Mouse (Mus musculus): ENCODE measurements at regions not wholly inside any gene's neighbourhood (a gene's known extent, or its start where the extent isn't known, plus 50 kb on each side); places are given as distances from the start of the nearest gene placed in this dataset.

DNA sequence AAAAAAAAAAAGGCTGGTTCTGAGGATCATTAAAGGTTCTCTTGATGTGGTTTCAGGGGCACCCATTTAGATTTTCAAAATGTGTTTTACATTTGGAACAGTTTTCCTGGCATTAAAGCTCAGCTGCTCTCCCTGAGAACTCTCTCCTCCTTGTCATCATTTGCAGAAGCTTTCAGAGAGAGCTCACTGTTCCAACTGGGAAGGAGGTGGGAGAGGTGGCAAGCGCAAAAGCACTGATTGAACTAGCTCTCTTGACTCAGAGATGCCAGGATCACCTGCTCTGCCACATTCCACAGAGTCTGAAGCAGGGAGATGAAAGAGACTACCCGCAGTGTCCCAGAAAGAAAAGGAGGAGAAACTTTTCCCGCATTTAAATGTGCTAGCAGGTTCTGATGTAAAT lies 220.5 kb upstream of the Gbe1 start:
- no peak for DNase-seq (ENCODE audit: low read depth, low spot score)

DNA sequence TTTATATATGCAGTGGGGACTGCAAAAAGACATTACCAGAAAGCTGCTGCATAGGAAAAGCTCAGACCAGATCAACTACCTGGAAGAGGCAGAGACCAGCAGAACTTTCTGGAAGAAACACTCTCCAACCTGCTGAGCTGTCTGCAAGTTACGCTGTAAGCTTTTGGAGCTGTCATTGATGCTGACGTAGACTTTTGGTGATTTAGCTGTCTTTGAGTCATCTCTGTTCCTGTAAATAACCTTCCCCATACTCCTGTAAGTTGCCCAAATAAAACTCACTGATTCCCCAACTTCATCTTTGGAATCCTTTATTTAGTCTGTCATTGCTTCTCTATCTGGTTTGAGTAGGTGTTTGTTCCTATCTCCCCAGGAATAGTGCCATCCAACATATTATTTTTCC lies 218.5 kb upstream of the Gbe1 start:
- no peak for DNase-seq (ENCODE audit: low read depth, low spot score)

DNA sequence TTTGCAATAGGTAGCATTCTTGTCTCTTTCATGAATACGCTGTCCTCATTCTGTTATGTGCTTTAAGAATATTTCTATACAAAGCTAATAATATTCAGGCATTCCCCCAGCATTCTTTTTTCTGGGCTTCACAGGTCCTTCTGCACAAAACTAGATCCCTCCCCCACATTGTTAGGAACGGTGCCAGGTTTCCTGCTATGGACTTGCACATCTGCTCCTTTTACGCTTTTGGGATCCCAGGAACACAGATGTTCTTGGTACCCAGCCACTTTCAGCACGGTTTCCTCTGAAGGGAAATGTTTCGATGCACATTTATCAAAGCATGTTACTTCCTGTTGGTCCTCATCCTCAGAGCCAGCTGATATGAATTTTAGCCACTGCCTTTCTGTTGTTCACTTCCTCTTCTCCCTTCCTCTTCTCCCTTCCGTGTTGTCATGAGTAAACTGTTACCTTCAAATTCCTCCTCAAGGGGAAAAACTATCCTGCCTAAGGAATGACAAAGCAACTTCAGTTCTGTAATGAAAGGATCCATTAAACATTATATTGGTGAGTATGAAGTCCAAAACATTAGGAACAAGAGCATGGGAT lies 209.9 kb upstream of the Gbe1 start:
- DNase-seq (ENCODE audit: low read depth, low spot score), result peak; percentile 20

DNA sequence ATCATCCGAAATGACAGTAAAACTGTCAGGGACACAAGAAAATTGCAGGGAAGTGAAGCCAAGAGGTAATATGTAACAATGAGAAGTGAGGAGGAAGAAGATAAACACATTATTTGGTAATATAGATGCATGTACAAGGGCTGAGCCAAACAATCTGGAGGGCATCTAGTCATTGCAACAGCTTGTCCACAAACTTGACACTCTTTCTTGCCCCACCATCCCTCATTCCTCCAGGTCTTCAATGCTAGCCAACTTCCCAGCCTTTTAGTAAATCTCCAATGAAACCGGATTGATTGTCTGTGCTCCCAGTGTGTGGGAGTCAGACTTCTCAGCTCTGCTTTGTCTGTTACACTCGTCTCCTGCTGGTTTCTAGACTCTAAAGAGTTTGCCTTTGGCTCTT lies 172.3 kb upstream of the Gbe1 start:
- DNase-seq (ENCODE audit: low read depth, low spot score), result no peak

DNA sequence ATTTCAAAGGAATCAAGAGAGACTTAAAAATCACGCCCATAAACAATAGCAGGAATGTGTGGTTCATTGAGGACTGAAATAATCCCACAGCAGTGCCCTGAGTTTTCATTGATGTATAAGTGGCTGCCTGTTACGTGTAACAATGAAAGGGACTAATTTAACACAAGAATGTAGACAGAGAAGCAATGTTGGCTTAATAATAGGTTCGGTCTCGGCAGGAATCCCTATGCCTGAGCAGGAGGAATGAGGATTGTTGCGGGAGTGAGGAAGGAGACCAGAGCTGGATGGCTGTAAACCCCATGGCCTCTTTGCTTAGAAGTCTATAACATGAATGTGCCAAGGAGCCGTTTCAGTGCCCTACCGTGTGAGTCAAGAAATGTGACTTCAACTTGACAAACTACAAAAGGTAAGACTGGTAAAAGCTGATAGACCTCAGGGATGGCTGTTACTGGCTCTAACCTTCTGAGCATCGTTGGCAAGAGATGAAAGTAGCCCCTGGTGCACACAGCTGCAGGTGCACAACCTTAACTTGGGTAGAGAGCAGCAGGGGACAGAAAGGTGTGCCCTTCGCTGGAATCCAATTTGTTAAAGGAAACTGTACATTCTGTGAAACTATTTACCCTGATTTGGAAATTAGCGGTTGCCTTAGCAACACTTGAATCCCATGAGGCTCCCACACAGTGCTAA lies 165.9 kb upstream of the Gbe1 start:
- DNase-seq (ENCODE audit: low read depth, low spot score), result no peak

DNA sequence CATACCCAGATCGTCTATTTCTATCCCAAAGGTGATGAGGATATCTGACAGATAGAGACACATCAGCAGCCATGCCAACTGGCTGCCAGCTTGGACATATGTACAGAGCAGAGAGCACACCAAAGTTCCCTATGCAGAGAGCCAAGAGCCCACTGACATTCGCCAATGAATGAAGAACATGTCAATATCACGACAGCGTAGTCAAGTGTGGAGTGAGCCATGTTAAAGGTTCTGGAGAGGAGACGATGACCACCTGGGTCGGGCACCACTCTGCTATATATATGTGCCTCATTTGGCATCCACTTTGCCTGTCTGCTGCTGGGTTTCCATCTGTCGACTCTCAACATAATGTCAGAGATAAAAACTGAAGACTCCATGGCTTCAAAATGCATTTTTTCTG lies 159.2 kb upstream of the Gbe1 start:
- DNase-seq (ENCODE audit: low read depth, low spot score), result no peak

DNA sequence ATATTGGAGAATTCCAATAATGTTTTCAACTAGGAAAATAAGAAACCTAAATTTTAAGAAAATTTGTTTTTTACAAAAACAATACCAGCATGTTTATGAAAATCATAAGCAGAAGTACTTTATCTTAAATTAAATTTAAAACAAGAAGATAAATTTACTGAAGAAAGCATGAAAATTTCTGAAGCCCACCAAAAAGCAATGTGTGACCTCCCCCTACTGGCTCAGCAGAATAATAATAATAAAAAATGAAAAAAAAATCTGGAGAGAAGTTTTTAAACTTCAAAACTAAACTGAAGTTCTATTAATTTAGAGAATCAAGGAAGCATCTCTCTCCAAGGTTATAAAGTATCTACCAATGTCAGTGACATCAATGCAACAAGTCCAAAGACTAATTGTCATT lies 153.2 kb upstream of the Gbe1 start:
- DNase-seq (ENCODE audit: low read depth, low spot score), result no peak

DNA sequence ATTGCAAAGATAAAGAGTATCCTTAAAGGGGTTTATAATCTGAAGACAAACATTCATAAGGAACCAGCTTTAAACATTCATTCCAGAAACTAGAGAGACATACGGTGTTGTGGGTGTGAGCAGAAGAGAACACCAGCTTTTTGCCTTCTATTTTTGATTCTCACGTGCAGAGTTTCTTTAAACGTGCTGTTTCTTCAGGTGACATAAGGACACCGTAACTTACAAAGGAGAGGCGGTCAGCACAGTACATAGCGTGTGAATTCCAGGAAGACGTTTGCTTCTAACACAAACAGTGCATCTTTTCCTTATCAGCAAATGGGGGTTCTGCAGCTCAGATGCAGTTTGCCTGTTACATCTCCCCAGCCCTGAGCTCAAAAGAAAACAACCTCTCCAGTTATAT lies 138.6 kb upstream of the Gbe1 start:
- no peak for DNase-seq (ENCODE audit: low read depth, low spot score)

DNA sequence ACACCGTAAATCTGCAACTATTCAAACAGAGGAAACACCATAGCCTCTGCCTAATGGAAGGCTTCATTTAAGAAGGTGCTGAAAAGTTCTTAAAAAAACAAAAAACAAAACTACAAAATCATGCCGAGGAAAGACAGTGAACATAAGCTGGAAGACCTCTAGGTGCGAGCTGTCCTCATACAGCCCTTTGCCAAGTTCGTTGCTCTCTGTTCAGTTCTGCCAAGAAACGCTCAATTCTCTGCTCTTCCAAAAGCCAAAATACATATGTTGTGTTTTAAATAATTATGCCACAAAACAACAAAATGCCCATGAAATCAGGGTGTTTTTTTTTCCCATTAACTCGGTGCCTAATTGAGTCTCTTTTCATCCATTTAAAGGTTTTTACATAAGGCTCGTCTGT lies 134.8 kb upstream of the Gbe1 start:
- DNase-seq (ENCODE audit: low read depth, low spot score), result no peak

DNA sequence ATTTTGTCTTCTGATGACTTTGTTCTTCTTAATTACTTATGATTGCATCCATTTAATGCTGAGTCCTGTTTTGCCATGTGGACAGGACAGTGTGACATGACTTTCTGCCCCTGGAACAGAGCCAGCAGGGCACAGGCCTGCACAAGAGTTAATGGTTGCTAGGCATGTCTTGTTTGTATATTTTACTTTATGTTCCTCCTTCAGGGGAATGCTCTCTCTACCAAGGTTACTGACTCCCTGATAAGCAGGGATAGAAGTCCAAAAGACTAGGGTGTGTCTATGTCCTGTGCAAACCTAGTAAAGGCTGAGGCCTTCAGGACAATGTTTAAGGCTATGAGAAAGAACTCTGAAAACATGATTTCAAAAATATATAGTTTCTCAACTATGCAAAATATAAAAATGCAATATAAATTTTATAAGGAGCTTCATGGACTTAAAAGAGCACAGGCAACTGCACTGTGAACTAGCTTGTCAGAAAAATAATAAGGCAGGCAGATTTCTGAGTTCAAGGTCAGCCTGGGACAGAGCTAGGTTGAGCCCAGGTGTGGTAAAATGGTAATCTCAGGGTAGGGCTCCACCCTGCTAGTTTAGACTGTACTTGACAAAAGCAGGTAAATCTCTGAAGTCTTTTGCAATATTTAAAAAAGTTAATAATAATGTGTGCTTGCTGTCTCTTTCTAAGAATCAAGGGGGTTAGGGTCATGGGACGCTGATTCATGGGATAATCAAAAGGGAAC lies 99.7 kb upstream of the Gbe1 start:
- no peak for DNase-seq (ENCODE audit: low read depth, low spot score)

DNA sequence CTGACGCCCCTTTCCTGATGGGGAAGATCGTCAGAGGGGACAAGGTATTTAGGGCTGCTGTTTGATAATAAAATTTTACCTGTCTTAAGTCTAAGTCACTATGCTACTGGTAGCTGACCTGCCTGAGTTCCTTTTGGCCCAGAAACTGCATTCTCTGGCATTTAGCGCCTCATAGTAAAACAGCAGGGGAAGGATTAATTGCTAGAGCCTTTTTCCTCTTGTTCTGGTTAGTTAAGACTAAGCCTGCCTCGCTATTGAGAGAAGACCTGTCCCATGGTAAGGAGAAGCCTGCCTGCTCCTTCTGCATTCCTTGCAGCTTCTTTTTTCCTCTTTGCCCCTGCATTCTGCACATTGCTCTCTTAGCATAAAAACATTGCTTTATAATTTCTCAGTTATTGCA lies 98.9 kb upstream of the Gbe1 start:
- DNase-seq (ENCODE audit: low read depth, low spot score), result no peak

DNA sequence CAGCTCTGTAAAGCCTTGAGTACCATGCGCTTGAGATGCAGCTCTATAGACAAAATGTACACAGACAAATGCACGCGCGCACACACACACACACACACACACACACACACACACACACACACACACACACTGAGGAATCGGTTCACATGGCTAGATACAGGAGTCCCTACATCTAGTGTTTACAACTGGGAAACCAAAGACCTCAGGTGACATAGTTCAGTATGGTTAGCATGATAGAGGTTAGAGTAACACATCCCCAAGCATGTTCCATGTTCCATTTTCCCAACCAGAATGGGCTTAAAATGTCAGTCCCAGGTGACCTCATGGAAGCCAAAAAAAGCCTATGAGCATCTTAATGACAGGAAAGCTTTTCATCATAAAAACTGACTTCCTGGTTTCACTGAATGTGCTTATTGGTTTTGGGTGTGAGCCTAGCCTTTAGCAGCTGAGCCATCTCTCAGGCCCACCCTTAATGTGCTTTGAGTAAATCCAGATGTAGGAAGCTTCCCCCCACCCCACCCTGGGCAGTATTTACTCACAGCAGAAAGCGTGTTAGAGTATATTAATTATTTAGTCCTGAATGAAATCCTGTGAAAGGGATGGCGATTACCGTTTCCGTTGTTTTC lies 86.0 kb upstream of the Gbe1 start:
- no peak for DNase-seq (ENCODE audit: low read depth, low spot score)

DNA sequence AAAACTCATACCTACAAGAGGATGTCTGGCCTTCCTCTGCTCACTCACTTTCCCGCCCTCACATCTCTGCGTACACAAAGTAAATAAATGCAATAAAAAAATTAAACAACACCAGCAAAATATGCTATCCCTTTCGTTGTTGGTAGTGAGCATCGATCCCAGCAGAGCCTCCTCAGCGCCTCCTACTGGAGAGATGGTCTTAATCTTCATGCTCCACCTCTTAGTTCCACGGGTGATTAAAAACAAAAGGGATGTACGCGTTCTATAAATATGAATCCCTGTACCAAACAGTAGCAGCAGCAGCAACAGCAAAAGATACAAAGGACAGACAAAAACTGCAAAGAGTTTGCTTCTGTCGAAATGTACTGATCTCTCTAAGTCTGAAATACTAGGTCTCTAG lies 81.0 kb upstream of the Gbe1 start:
- DNase-seq (ENCODE audit: low read depth, low spot score), result no peak

DNA sequence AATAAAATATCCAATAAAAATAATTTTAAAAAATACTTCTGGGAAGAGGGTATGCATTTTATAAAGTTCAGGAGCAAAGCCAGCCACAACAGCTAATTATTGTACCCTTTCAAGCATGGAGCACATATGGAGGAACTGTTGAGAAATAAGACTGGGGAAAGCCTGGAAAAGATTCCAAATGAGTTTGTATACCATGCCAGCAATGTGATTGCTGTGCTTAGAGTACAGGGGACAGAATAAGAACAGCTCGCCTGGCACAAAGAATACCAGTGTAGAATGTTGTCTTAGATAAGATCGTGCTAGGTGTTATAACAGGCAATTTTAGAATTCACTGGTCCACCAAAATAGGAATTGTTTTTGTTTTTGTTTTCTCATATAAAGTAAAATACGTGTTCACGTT lies 78.6 kb upstream of the Gbe1 start:
- DNase-seq (ENCODE audit: low read depth, low spot score), result no peak

DNA sequence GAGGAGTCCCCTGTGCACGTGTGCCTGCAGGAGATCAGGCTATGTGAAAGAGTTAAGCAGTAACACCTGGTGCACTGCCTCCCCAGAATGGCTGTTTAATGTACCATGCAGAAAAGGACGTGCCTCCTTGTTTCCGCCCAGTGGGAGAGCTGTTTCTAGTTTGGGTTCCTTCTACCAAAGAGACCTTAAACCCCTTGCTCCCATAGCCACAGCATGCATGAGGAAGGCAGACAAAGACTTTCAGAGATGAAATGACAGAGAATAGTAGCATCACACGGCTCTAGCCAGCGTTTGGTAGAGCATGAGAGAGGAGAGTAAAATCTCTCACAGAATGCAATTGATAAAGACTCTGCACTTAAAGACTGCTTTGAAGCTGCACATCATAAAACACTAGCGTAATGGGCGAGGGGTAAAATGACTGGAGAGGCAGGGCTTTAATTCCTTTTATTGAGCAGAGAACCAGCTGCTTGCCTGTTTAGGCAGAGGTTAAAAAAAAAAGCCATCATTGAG lies 74.3 kb upstream of the Gbe1 start:
- no peak for DNase-seq (ENCODE audit: low read depth, low spot score)

DNA sequence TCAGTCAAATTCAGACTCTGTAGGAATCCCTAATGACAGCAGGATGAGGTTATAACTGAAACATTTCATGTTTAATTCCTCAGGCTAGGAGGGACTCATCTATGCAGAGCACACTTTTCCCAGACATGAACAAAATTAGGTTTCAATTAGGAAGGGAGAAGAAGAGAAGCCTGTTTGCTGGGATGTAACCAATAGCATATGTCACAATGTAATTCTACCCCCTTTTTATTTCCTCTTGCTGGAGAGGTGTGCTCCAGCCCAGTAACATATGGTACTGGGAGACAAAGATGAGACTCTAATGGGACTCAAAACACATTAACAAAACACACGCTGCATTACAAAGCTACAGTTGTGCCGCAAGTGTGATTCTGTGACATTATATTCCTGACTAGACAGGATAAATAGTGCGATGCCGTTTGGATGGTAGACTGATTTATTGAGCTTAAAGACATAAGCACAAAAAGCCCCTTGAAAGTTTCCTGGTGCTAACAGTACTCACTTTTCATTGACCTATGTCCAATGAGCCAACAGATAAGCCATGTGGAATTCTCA lies 69.5 kb upstream of the Gbe1 start:
- DNase-seq (ENCODE audit: low read depth, low spot score), result no peak

DNA sequence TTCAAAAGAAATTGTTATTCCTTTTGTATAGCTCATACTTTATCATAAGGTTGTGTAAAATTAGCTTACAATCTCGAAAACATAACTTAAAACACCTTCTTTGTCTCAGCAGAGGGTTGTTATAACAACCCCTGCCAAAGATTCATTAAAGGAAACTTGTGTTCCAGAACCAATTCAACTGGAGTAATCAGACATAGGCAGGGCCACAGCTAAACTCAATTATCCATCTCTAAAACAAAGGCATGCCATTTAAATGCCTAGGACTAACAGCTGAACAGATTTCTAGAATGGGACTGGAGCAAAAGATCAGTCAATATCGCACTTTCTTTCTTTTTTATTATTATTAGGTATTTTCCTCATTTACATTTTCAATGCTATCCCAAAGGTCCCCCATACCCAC lies 68.8 kb upstream of the Gbe1 start:
- no peak for DNase-seq (ENCODE audit: low read depth, low spot score)

DNA sequence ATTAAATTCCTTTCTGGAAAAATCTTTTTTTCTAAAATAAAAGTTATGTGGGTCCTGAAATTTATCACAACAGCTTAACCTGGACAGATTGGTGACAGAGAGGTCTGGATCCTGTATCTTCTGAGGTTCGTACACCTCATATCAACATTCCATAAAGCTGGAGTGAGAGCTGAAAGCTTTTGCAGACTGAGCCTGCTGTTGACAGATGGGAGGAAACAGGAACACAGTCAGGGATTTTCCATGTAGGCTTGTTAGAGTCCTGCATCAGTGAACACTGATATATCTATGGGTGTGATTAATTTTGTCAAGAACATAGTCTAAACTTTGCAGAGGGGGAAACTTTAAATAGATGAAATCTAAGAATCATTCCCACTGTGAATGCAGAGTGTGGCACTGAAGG lies 54.4 kb upstream of the Gbe1 start:
- DNase-seq (ENCODE audit: low read depth, low spot score), result no peak

DNA sequence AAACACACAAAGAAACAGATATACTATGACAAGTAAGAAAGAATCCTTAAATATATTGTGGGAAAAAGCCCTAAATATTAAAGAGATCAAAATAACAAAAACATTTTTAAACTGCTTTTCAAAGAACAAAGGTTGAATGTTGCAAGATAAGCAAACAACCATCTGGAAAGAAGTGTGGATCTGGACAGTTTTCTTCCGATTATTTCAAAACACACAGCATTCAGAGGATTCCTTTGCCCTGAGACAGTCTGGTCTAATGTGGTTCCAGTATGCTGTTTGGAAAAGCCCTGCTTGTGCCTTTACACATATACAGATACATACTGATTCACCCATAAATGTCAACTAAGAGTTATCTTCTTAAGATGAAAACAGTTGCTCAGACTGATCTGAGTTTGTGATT lies 53.6 kb upstream of the Gbe1 start:
- DNase-seq (ENCODE audit: low read depth, low spot score), result no peak

Measured in skeletal muscle tissue, adult 2 months (tissue).